Mouse (Mus musculus) midbrain, embryonic 13.5 days (tissue): ENCODE measurements at regions not wholly inside any gene's neighbourhood (a gene's known extent, or its start where the extent isn't known, plus 50 kb on each side); places are given as distances from the start of the nearest gene placed in this dataset.
"Not testable (repeated sequence)": the region's sequence is repeated elsewhere in the genome, so short reads cannot be mapped to it uniquely, and the experiment has no call there.

Experiments
- ATAC-seq: fragments of 200-750 bp; cut with Nextera tagmentation; 2 replicates; pipeline ENCODE4 v1.8.0; 2017; ENCODE audit warnings: mild to moderate bottlenecking, moderate TSS enrichment, moderate library complexity
- H3K27ac ChIP-seq: fragments of 300-500 bp; sonication (generic); 2 replicates; pipeline ENCODE4 v1.5.1; 2015; ENCODE audit warnings: inconsistent platforms, mild to moderate bottlenecking, moderate library complexity
- H3K27me3 ChIP-seq: fragments of 300-500 bp; sonication (generic); 2 replicates; pipeline ENCODE4 v1.6.1; 2015; ENCODE audit warnings: mild to moderate bottlenecking, inconsistent platforms
- H3K36me3 ChIP-seq: fragments of 300-500 bp; sonication (generic); 2 replicates; pipeline ENCODE4 v1.6.1; 2015; ENCODE audit warnings: mild to moderate bottlenecking, inconsistent platforms
- H3K4me1 ChIP-seq: fragments of 300-500 bp; sonication (generic); replicated peaks from 2 replicates; pipeline ENCODE4 v1.6.1; 2015; ENCODE audit warnings: inconsistent platforms
- H3K4me2 ChIP-seq: fragments of 300-500 bp; sonication (generic); replicated peaks from 2 replicates; pipeline ENCODE4 v1.6.1; 2015; ENCODE audit warnings: moderate library complexity, mild to moderate bottlenecking, inconsistent platforms
- H3K4me3 ChIP-seq: fragments of 300-500 bp; sonication (generic); replicated peaks from 2 replicates; pipeline ENCODE4 v1.5.1; 2015; ENCODE audit warnings: mild to moderate bottlenecking, inconsistent platforms
- H3K9ac ChIP-seq: fragments of 300-500 bp; sonication (generic); replicated peaks from 2 replicates; pipeline ENCODE4 v1.6.1; 2015; ENCODE audit warnings: mild to moderate bottlenecking, inconsistent platforms
- H3K9me3 ChIP-seq: fragments of 300-500 bp; sonication (generic); 2 replicates; pipeline ENCODE4 v1.6.1; 2016; ENCODE audit warnings: mild to moderate bottlenecking, inconsistent platforms
- WGBS: fragments of 180-500 bp; shearing (Covaris S2); methylation state at CpG from one replicate; pipeline ENCODE4 v1.1.7; 2015; 5-methylcytosine and 5-hydroxymethylcytosine counted together

- no peak overlapping the region for H3K9ac ChIP-seq
- no peaks in the 10 kb centered on the region for H3K36me3 ChIP-seq
- no peaks in the 10 kb centered on the region for H3K9me3 ChIP-seq
- WGBS = 87% methylated on average over 4 of the region's 4 CpGs
- 0 out of 2 replicates have a peak, but pooled peaks cover 3% of the 10 kb centered on the region for H3K4me1 ChIP-seq
- no peak overlapping the region for H3K27ac ChIP-seq
- H3K27me3 ChIP-seq = no peaks in the 10 kb centered on the region
- H3K4me2 ChIP-seq = no peak overlapping the region
- no peak overlapping the region for H3K4me3 ChIP-seq
- ATAC-seq = no peak
These were observed 134.5 kb upstream of the Max start for GRCm38 (mm10) chr12:77096461-77096860.

GRCm38 (mm10) chr12:77094999-77095915, 133.3 kb upstream of the Max start:
- H3K4me1 ChIP-seq = 0 out of 2 replicates have a peak, but pooled peaks cover 3% of the 10 kb centered on the region
- H3K27ac ChIP-seq = no peak overlapping the region
- no peaks in the 10 kb centered on the region for H3K27me3 ChIP-seq
- H3K4me3 ChIP-seq = no peak overlapping the region
- no peak overlapping the region for H3K4me2 ChIP-seq
- H3K9ac ChIP-seq = no peak overlapping the region
- no peak for ATAC-seq
- H3K9me3 ChIP-seq = no peaks in the 10 kb centered on the region
- no peaks in the 10 kb centered on the region for H3K36me3 ChIP-seq
- 89% methylated on average over 3 of the region's 3 CpGs for WGBS

GRCm38 (mm10) chr12:77094168-77094567, 132.2 kb upstream of the Max start:
- Histone ChIP-seq H3K36me3 (no peaks in the 10 kb centered on the region), H3K9me3 (no peaks in the 10 kb centered on the region), H3K4me3 (no peak overlapping the region), H3K27me3 (no peaks in the 10 kb centered on the region), H3K9ac (no peak overlapping the region), H3K27ac (no peak overlapping the region), H3K4me2 (no peak overlapping the region), H3K4me1 (0 out of 2 replicates have a peak, but pooled peaks cover 3% of the 10 kb centered on the region)
- ATAC-seq = no peak
- WGBS = 79% methylated on average over 7 of the region's 7 CpGs

- 81% methylated on average over 3 of the region's 3 CpGs for WGBS
- Histone ChIP-seq H3K36me3 (no peaks in the 10 kb centered on the region), H3K9me3 (no peaks in the 10 kb centered on the region), H3K4me3 (no peak overlapping the region), H3K4me1 (0 out of 2 replicates have a peak, but pooled peaks cover 3% of the 10 kb centered on the region), H3K4me2 (no peak overlapping the region), H3K9ac (no peak overlapping the region), H3K27ac (no peak overlapping the region), H3K27me3 (no peaks in the 10 kb centered on the region)
- ATAC-seq = no peak
These were observed 130.7 kb upstream of the Max start for GRCm38 (mm10) chr12:77092741-77093140.

GRCm38 (mm10) chr12:77092143-77092542, 130.1 kb upstream of the Max start:
- Histone ChIP-seq H3K4me3 (no peak overlapping the region), H3K9ac (no peak overlapping the region), H3K36me3 (no peaks in the 10 kb centered on the region), H3K27me3 (no peaks in the 10 kb centered on the region), H3K27ac (no peak overlapping the region), H3K4me2 (no peak overlapping the region), H3K4me1 (0 out of 2 replicates have a peak, but pooled peaks cover 3% of the 10 kb centered on the region), H3K9me3 (no peaks in the 10 kb centered on the region)
- 85% methylated on average over 2 of the region's 2 CpGs for WGBS
- no peak for ATAC-seq

GRCm38 (mm10) chr12:77091700-77092099, 129.7 kb upstream of the Max start:
- Histone ChIP-seq H3K9ac (no peak overlapping the region), H3K27me3 (no peaks in the 10 kb centered on the region), H3K4me1 (0 out of 2 replicates have a peak, but pooled peaks cover 3% of the 10 kb centered on the region), H3K9me3 (no peaks in the 10 kb centered on the region), H3K27ac (no peak overlapping the region), H3K4me2 (no peak overlapping the region), H3K4me3 (no peak overlapping the region), H3K36me3 (no peaks in the 10 kb centered on the region)
- WGBS = 93% methylated on average over 2 of the region's 2 CpGs
- ATAC-seq = no peak

GRCm38 (mm10) chr12:77090525-77090924, 128.5 kb upstream of the Max start:
- no peaks in the 10 kb centered on the region for H3K27me3 ChIP-seq
- no peak for ATAC-seq
- H3K9ac ChIP-seq = no peak overlapping the region
- no peak overlapping the region for H3K4me3 ChIP-seq
- H3K9me3 ChIP-seq = no peaks in the 10 kb centered on the region
- no peak overlapping the region for H3K4me2 ChIP-seq
- WGBS = 80% methylated on average over 3 of the region's 3 CpGs
- no peak overlapping the region for H3K27ac ChIP-seq
- no peaks in the 10 kb centered on the region for H3K36me3 ChIP-seq
- H3K4me1 ChIP-seq = 0 out of 2 replicates have a peak, but pooled peaks cover 3% of the 10 kb centered on the region

- Histone ChIP-seq H3K4me1 (0 out of 2 replicates have a peak, but pooled peaks cover 3% of the 10 kb centered on the region), H3K36me3 (no peaks in the 10 kb centered on the region), H3K27ac (no peak overlapping the region), H3K4me2 (no peak overlapping the region), H3K9ac (no peak overlapping the region), H3K9me3 (no peaks in the 10 kb centered on the region), H3K27me3 (no peaks in the 10 kb centered on the region), H3K4me3 (no peak overlapping the region)
- 91% methylated on average over 6 of the region's 6 CpGs for WGBS
- no peak for ATAC-seq
These were observed 127.8 kb upstream of the Max start for GRCm38 (mm10) chr12:77089624-77090278.

- no peak for ATAC-seq
- H3K9me3 ChIP-seq = no peaks in the 10 kb centered on the region
- H3K4me2 ChIP-seq = no peak overlapping the region
- no peak overlapping the region for H3K9ac ChIP-seq
- no peak overlapping the region for H3K4me3 ChIP-seq
- no peak overlapping the region for H3K27ac ChIP-seq
- H3K4me1 ChIP-seq = 0 out of 2 replicates have a peak, but pooled peaks cover 3% of the 10 kb centered on the region
- no peaks in the 10 kb centered on the region for H3K27me3 ChIP-seq
- 63% methylated on average over 2 of the region's 2 CpGs for WGBS
- no peaks in the 10 kb centered on the region for H3K36me3 ChIP-seq
These were observed 126.5 kb upstream of the Max start for GRCm38 (mm10) chr12:77088452-77088851.

- H3K4me3 ChIP-seq, H3K9ac ChIP-seq, H3K27ac ChIP-seq, ATAC-seq, H3K4me2 ChIP-seq, H3K36me3 ChIP-seq, H3K4me1 ChIP-seq, H3K27me3 ChIP-seq, H3K9me3 ChIP-seq: not testable (repeated sequence)
- 94% methylated on average over 1 of the region's 1 CpGs for WGBS
These were observed 124.9 kb upstream of the Max start for GRCm38 (mm10) chr12:77086931-77087330.

- Histone ChIP-seq H3K4me3 (no peak overlapping the region), H3K27me3 (no peaks in the 10 kb centered on the region), H3K4me1 (no peaks in the 10 kb centered on the region), H3K9me3 (no peaks in the 10 kb centered on the region), H3K27ac (no peak overlapping the region), H3K4me2 (no peak overlapping the region), H3K9ac (no peak overlapping the region), H3K36me3 (no peaks in the 10 kb centered on the region)
- ATAC-seq = no peak
- 88% methylated on average over 5 of the region's 5 CpGs for WGBS
These were observed 123.9 kb upstream of the Max start for GRCm38 (mm10) chr12:77085894-77086293.

- Histone ChIP-seq H3K9me3 (no peaks in the 10 kb centered on the region), H3K9ac (no peak overlapping the region), H3K4me2 (no peak overlapping the region), H3K27me3 (no peaks in the 10 kb centered on the region), H3K36me3 (no peaks in the 10 kb centered on the region), H3K4me1 (no peaks in the 10 kb centered on the region), H3K27ac (no peak overlapping the region), H3K4me3 (no peak overlapping the region)
- WGBS = 90% methylated on average over 7 of the region's 7 CpGs
- ATAC-seq = no peak
These were observed 123.2 kb upstream of the Max start for GRCm38 (mm10) chr12:77085244-77085643.
